Mouse (Mus musculus) bone marrow macrophage, adult 2 months (primary cell): ENCODE results near the gene Taf3.

Experiments used
- CTCF ChIP-seq: IDR thresholded peaks from 2 replicates; pipeline ENCODE4 v1.5.1; 2012; ENCODE audit warnings: low read depth, mild to moderate bottlenecking, low read length, moderate library complexity
- POLR2A ChIP-seq: IDR thresholded peaks from 2 replicates; pipeline ENCODE4 v1.6.1; 2012; ENCODE audit warnings: mild to moderate bottlenecking, low read depth, low read length, borderline replicate concordance

DNA sequence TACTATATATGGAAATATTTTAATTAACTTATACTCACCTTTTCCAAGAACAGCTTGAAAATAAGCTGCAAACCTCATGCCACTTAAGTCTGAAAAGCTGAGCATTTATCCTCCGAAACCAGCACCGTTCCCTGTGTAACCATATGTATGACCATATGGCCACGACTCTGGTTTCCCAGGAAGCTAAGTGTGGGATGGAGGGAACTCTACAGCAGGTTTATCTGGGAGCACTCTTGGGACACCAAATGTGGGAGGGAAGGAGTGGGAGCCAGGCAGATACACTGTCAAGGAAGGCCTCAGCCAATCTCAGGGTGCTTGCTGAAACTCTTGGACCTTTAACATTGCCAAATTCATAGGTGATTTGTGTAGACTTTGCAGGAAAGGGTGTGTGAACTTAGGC, 2.5 kb upstream of the Taf3 start:
- TF ChIP-seq CTCF, result no peak
- no peak for TF ChIP-seq POLR2A
